Mouse (Mus musculus) forebrain, postnatal 0 days (tissue): ENCODE results near the gene Gm11627. TPM values are rescaled to one million over a fixed set of nuclear protein-coding genes. Genes with fewer than 3 reads are reported as not detected.
"Not testable (repeated sequence)": the region's sequence is repeated elsewhere in the genome, so short reads cannot be mapped to it uniquely, and the experiment has no call there.

Experiments
- ATAC-seq: fragments of 200-750 bp; cut with Nextera tagmentation; 2 replicates; pipeline ENCODE4 v1.8.0; 2017; ENCODE audit warnings: mild to moderate bottlenecking, moderate library complexity
- DNase-seq: peaks from one replicate; pipeline ENCODE4 v3.0.0-alpha.2; 2015
- H3K27ac ChIP-seq: fragments of 300-500 bp; sonication (generic); 2 replicates; pipeline ENCODE4 v1.5.1; 2014; ENCODE audit warnings: low read depth, mild to moderate bottlenecking, antibody characterized with exemption, low read length, moderate library complexity, mixed read lengths
- H3K27me3 ChIP-seq: fragments of 300-500 bp; sonication (generic); 2 replicates; pipeline ENCODE4 v1.6.1; 2014; ENCODE audit warnings: mild to moderate bottlenecking, low read length, mixed read lengths; ENCODE audit not compliant: insufficient read depth
- H3K36me3 ChIP-seq: fragments of 300-500 bp; sonication (generic); 2 replicates; pipeline ENCODE4 v1.6.1; 2014; ENCODE audit warnings: mild to moderate bottlenecking, moderate library complexity; ENCODE audit not compliant: insufficient read depth
- H3K4me1 ChIP-seq: fragments of 300-500 bp; sonication (generic); 2 replicates; pipeline ENCODE4 v1.6.1; 2014; ENCODE audit warnings: antibody characterized with exemption; ENCODE audit not compliant: insufficient read depth
- H3K4me2 ChIP-seq: fragments of 300-500 bp; sonication (generic); 2 replicates; pipeline ENCODE4 v1.6.1; 2014; ENCODE audit warnings: low read depth, mild to moderate bottlenecking, moderate library complexity
- H3K4me3 ChIP-seq: fragments of 300-500 bp; sonication (generic); 2 replicates; pipeline ENCODE4 v1.5.1; 2014; ENCODE audit warnings: low read depth, low read length, mixed read lengths
- H3K9ac ChIP-seq: fragments of 300-500 bp; sonication (generic); 2 replicates; pipeline ENCODE4 v1.6.1; 2014; ENCODE audit warnings: mild to moderate bottlenecking
- H3K9me3 ChIP-seq: fragments of 300-500 bp; sonication (generic); 2 replicates; pipeline ENCODE4 v1.6.1; 2016; ENCODE audit warnings: low read length
- CTCF ChIP-seq: sonication (generic); IDR thresholded peaks from 2 replicates; pipeline ENCODE4 v1.5.1; 2016; ENCODE audit warnings: antibody characterized with exemption, control low read depth, low read depth
- WGBS: fragments of 180-500 bp; shearing (Covaris S2); extraction: QIAGEN DNeasy Blood & Tissue Kit; methylation state at CpG from one replicate; pipeline ENCODE4 v1.1.7; 2014; 5-methylcytosine and 5-hydroxymethylcytosine counted together
- polyA plus RNA-seq: library from polyadenylated mRNA; unstranded; fragments of >200 nt; fragmentation: Nextera tagmentation; extraction: Ambion mirVana; gene quantifications from 2 replicates; pipeline ENCODE4 v1.2.1, GENCODE M21; 2015
- total RNA-seq: library from RNA; depleted of rRNA; stranded (reverse); fragments of >200 nt; gene quantifications from 2 replicates; pipeline ENCODE4 v1.2.3, GENCODE M21; 2014

Gene Gm11627
- total and polyA plus RNA-seq, 2 experiments from 2014 or later = 2.6 to 3.7 TPM

DNA sequence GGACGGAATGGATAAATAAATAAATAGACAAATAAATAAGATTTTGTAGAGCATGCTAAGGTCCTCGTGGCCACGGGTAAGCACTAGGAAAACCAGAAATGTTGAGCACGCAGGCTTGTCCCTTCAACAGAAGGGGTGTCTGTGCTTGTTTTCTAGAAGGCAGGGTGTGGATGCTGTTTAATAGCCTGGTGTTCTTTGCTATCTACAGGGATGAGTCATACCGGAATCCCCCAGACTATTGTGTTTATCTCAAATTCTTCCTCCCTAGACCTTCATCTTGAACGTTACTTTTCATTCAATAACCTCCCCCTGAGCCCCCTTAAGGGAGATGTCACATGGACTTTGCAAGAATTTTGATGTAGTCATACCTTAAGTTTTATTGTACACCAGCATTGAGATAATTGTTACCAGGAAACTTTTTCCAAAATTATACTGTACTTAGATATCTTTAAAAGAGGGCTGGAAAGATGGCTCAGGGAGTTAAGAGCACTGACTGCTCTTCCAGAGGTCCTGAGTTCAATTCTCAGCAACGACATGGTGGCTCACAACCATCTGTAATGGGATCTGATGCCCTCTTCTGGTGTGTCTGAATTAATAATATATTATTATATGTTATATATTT lies 10.4 kb downstream of the Gm11627 start:
- no peak for TF ChIP-seq CTCF
- no peaks in the 10 kb centered on the region for H3K9me3 ChIP-seq

DNA sequence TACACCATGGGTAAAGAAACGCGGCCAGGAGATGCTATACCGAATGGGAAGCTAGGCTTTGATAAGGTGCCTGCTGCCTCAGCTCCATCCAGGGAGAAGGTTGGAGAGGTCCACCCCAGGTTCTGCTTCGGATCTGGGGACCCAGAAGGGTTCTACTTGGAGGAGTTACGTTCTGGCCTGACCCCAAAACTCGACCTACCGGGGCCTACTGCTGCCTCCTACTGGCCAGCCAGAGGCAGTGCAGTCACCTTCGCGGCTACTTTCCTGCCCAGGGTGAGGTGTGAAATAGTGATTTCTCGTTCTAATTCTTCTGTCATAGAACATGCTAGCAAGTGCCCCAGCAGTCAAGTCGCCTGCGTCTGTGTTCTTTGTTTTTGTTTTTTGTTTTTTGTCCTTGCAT lies 11.1 kb downstream of the Gm11627 start:
- Histone ChIP-seq H3K4me3 (no peak overlapping the region), H3K4me1 (no peaks in the 10 kb centered on the region), H3K4me2 (no peak overlapping the region), H3K9ac (no peak overlapping the region), H3K9me3 (no peaks in the 10 kb centered on the region), H3K27me3 (no peaks in the 10 kb centered on the region), H3K36me3 (no peaks in the 10 kb centered on the region), H3K27ac (no peak overlapping the region)
- DNase-seq (no peak), ATAC-seq (no peak)
- TF ChIP-seq CTCF = peak; percentile 32; the same call in 1 of the 2 replicates
- 85% methylated on average over 12 of the region's 12 CpGs for WGBS

More for the DNA sequence above, 10.4 kb downstream of the Gm11627 start:
- Histone ChIP-seq H3K4me1 (no peaks in the 10 kb centered on the region), H3K27ac (no peak overlapping the region), H3K4me2 (no peak overlapping the region), H3K27me3 (no peaks in the 10 kb centered on the region), H3K36me3 (no peaks in the 10 kb centered on the region), H3K4me3 (no peak overlapping the region), H3K9ac (no peak overlapping the region)
- DNase-seq = no peak
- 84% methylated on average over 7 of the region's 7 CpGs for WGBS
- no peak for ATAC-seq

DNA sequence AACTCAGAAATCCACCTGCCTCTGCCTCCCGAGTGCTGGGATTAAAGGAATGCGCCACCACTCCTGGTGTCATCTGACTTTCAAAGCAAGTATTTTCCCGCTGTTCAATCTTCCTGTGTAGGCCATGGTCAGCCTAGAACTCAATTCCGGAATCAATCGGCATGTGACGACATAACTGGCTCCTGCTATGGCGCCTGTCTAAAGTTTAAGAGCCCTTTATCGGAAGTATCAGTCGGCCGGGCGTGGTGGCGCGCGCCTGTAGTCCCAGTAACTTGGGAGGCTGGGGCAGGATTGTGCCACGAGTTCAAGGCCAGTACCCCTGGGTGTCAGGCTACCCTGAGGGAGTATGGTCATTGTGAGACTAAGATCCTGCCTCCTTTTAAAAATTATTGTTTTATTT lies 11.5 kb downstream of the Gm11627 start:
- WGBS = 97% methylated on average over 15 of the region's 15 CpGs
- Histone ChIP-seq H3K4me1 (no peaks in the 10 kb centered on the region), H3K4me2 (no peak overlapping the region), H3K9me3 (no peaks in the 10 kb centered on the region), H3K27ac (no peak overlapping the region), H3K27me3 (no peaks in the 10 kb centered on the region), H3K9ac (no peak overlapping the region), H3K36me3 (no peaks in the 10 kb centered on the region), H3K4me3 (no peak overlapping the region)
- TF ChIP-seq CTCF = no peak
- DNase-seq (no peak), ATAC-seq (no peak)

DNA sequence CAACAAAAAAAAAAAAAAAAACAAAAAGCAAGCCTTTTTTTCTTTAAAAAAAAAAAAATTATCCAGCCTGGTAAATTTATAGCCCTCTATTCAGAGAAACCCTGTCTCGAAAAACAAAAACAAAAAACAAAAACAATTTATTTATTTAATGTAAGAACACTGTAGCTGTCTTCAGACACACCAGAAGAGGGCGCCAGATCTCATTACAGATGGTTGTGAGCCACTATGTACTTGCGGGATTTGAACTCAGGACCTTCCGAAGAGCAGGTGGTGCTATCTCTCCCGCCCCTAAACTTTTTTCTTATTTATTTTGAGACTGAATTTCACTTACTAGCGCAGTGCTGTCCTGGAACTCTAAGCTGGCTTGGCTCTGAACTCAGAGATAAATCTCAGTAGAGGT lies 12.1 kb downstream of the Gm11627 start:
- Histone ChIP-seq H3K4me3 (no peak overlapping the region), H3K4me2 (no peak overlapping the region), H3K27me3 (no peaks in the 10 kb centered on the region), H3K36me3 (no peaks in the 10 kb centered on the region), H3K4me1 (no peaks in the 10 kb centered on the region), H3K9me3 (no peaks in the 10 kb centered on the region), H3K27ac (no peak overlapping the region), H3K9ac (no peak overlapping the region)
- ATAC-seq (no peak), DNase-seq (no peak)
- 92% methylated on average over 6 of the region's 6 CpGs for WGBS
- no peak for TF ChIP-seq CTCF

DNA sequence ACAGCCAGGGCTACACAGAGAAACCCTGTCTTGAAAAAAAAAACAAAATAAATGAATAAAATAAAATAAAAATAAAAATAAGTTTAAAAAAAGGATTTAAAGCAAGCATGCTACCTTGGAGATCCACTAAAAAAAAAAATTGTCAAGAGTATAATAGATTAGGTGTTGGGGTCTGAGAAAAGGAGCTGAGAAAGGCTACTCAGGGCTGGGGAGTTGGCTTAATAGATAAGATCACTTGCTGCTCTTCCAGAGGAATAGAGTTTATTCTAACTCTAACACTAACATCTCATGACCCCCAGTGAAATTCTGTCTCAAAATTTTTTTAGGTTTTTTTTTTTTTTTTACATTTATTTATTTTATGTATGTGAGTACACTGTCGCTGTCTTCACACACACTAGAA lies 13.0 kb downstream of the Gm11627 start:
- 82% methylated on average over 1 of the region's 1 CpGs for WGBS
- ATAC-seq = no peak
- no peak overlapping the region for H3K4me2 ChIP-seq
- no peaks in the 10 kb centered on the region for H3K4me1 ChIP-seq
- H3K9ac ChIP-seq = no peak overlapping the region
- no peak overlapping the region for H3K4me3 ChIP-seq
- H3K36me3 ChIP-seq = no peaks in the 10 kb centered on the region
- H3K27ac ChIP-seq = no peak overlapping the region
- no peak for TF ChIP-seq CTCF
- no peaks in the 10 kb centered on the region for H3K9me3 ChIP-seq
- DNase-seq = no peak
- H3K27me3 ChIP-seq = no peaks in the 10 kb centered on the region

DNA sequence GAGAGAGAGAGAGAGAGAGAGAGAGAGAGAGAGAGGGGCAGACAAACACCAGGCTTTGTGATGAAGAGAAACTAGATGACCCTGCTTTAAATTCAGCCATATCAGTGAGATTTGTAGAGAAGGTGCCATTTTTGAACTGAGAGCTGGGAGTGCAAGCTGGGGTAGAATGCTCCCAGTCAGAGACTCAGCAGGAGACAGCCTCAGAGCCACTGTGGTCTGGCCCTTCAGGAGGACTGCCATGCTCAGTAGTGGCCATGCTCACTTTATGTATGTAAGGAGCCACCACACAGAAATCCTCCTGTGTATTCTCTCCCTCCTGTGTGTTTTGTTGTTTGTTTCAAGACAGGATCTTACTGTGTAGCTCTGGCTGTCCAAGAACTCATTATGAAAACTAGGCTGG lies 13.5 kb downstream of the Gm11627 start:
- no peak for DNase-seq
- Histone ChIP-seq H3K9me3 (no peaks in the 10 kb centered on the region), H3K27ac (no peak overlapping the region), H3K27me3 (no peaks in the 10 kb centered on the region), H3K4me1 (no peaks in the 10 kb centered on the region), H3K9ac (no peak overlapping the region), H3K4me3 (no peak overlapping the region), H3K36me3 (no peaks in the 10 kb centered on the region), H3K4me2 (no peak overlapping the region)
- no peak for ATAC-seq
- no peak for TF ChIP-seq CTCF

DNA sequence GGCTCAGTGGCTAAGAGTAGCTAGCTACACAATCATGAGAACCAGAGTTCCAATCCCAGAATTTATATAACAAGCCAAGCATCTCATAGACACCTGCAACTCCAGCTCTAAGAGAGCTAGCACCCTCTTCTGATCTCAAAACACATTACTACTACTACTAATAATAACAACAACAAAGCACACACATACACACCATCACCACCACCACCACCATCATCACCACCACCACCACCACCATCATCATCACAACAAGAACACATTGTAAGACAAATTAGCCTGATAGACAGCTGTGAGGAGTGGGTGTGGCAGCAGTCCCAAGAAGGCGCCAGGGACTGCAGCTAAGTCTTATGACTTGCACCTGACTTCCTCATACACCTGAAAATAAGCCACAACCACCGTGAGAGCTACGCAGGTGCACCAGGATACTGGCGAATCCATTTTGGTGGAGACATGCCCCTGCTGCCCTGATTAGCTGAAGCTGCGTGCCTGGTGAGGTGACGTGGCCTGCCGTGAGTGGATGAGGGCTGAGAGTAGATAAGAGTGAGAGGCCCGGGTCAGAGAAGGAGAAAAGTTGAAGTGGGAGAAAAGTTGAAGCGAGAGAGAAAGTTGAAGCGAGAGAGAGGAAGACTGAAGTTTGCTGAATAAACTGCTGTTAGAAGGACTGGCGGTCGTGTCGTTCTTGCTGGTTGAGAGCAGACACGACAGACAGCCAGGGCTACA lies 14.1 kb downstream of the Gm11627 start:
- H3K4me2 ChIP-seq, ATAC-seq, H3K4me3 ChIP-seq, H3K9me3 ChIP-seq, H3K27me3 ChIP-seq, H3K9ac ChIP-seq, DNase-seq, H3K36me3 ChIP-seq, H3K4me1 ChIP-seq, H3K27ac ChIP-seq: not testable (repeated sequence)
- WGBS = 85% methylated on average over 14 of the region's 14 CpGs
